Mouse (Mus musculus) lung, postnatal 0 days (tissue): ENCODE data around the gene Omp.
A peak's percentile ranks its signal among the peaks of the same experiment; 100 is the strongest.

Experiments
- CTCF ChIP-seq: IDR thresholded peaks from 2 replicates; pipeline ENCODE4 v1.5.1; 2016; ENCODE audit warnings: antibody characterized with exemption, mild to moderate bottlenecking
- EP300 ChIP-seq: IDR thresholded peaks from 2 replicates; pipeline ENCODE4 v1.6.1; 2016; ENCODE audit warnings: antibody characterized with exemption, mild to moderate bottlenecking, control low read depth

DNA sequence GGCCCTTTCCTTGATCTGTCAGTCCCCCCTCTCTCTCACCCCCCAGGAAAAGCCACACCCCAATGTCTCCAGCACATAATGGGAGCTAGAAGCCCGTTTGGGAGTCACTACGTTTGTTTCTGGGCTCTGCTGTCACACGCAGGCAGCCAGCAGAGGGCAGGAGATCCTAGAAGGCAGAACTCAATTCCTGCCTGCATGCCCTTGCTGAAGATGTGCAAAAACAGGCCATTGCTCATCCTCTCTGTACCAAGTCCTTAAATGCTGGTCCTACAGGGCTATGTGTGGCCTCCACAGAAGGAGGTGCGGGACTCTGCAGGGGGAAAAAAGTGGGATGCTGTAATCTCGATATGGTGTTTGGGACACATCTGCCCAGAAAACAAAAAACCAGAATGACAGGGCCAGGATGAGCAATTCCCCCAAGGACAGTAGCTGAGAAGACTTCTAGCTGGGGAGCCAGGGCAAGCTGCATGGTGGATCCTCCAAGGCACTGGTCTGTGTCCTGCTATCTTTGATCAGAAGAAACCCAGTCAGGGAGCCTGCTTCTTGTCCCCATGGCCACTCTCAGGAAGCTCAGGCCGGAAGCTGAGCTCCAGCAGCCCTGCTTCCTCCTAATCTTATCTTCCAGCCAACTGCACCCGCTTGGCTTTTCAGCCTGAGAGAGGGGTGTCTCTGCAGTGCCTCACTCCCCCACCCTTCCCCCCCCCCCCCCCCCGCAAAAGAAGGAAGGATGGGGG lies 10.4 kb upstream of the Omp start:
- TF ChIP-seq CTCF (peak; percentile 95), EP300 (0 out of 2 replicates have a peak, but pooled peaks have one; percentile 29)
